Mouse (Mus musculus) embryonic facial prominence, embryonic 14.5 days (tissue): ENCODE data around the gene Crtac1. TPM values are rescaled to one million over a fixed set of nuclear protein-coding genes. Genes with fewer than 3 reads are reported as not detected.
A peak's percentile ranks its signal among the peaks of the same experiment; 100 is the strongest.

Source experiments
- ATAC-seq: fragments of 200-750 bp; cut with Nextera tagmentation; 2 replicates; pipeline ENCODE4 v1.8.0; 2017; ENCODE audit warnings: low read depth, moderate number of reproducible peaks, moderate TSS enrichment
- DNase-seq: peaks from one replicate; pipeline ENCODE4 v3.0.0-alpha.2; 2015; ENCODE audit warnings: low spot score
- H3K27ac ChIP-seq: fragments of 300-500 bp; sonication (generic); replicated peaks from 2 replicates; pipeline ENCODE4 v1.5.1; 2014; ENCODE audit warnings: low read depth, mild to moderate bottlenecking, low read length, moderate library complexity
- H3K27me3 ChIP-seq: fragments of 300-500 bp; sonication (generic); replicated peaks from 2 replicates; pipeline ENCODE4 v1.6.1; 2014; ENCODE audit warnings: low read length; ENCODE audit not compliant: control insufficient read depth, insufficient read depth
- H3K36me3 ChIP-seq: fragments of 300-500 bp; sonication (generic); 2 replicates; pipeline ENCODE4 v1.6.1; 2014; ENCODE audit warnings: low read length, mixed read lengths; ENCODE audit not compliant: control insufficient read depth, insufficient read depth
- H3K4me1 ChIP-seq: fragments of 300-500 bp; sonication (generic); 2 replicates; pipeline ENCODE4 v1.6.1; 2014; ENCODE audit warnings: antibody characterized with exemption, low read length; ENCODE audit not compliant: control insufficient read depth, insufficient read depth
- H3K4me2 ChIP-seq: fragments of 300-500 bp; sonication (generic); 2 replicates; pipeline ENCODE4 v1.6.1; 2014; ENCODE audit warnings: low read depth, mild to moderate bottlenecking, low read length, moderate library complexity, mixed read lengths
- H3K4me3 ChIP-seq: fragments of 300-500 bp; sonication (generic); 2 replicates; pipeline ENCODE4 v1.5.1; 2014; ENCODE audit warnings: low read depth, mild to moderate bottlenecking, low read length
- H3K9ac ChIP-seq: fragments of 300-500 bp; sonication (generic); 2 replicates; pipeline ENCODE4 v1.6.1; 2014; ENCODE audit warnings: low read depth, mild to moderate bottlenecking, low read length, moderate library complexity, mixed read lengths
- H3K9me3 ChIP-seq: fragments of 300-500 bp; sonication (generic); 2 replicates; pipeline ENCODE4 v1.6.1; 2016; ENCODE audit warnings: low read length; ENCODE audit not compliant: control insufficient read depth
- WGBS: fragments of 180-500 bp; shearing (Covaris S2); extraction: QIAGEN DNeasy Blood & Tissue Kit; methylation state at CpG from one replicate; pipeline ENCODE4 v1.1.7; 2014; 5-methylcytosine and 5-hydroxymethylcytosine counted together
- polyA plus RNA-seq: library from polyadenylated mRNA; unstranded; fragments of >200 nt; fragmentation: Nextera tagmentation; extraction: Ambion mirVana; gene quantifications from 2 replicates; pipeline ENCODE4 v1.2.1, GENCODE M21; 2014

Crtac1 gene
- polyA plus RNA-seq, 1 experiment from 2014 or later: 7.6 TPM

DNA sequence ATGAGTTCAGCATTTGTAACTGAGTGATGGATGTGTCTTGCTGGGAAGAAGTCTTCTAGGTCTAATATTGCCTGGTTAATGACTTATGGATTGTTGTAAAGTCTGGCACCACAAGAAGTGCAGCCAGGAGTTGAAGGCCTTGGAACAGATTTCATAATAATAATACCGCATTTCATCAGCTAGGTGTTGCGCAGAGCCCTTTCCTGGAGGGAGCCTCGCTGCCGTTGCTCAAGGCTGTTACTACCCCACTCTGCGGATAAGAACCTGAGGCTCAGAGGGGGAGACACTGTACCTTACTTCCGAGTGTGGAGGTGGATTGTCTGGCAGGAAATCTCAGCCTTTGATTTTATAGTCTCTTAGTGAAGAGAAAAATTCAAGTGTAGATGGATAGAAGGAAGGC, 154.3 kb downstream of the Crtac1 start:
- H3K9ac ChIP-seq: no peak overlapping the region
- H3K4me2 ChIP-seq: no peak overlapping the region
- H3K36me3 ChIP-seq: no peaks in the 10 kb centered on the region
- no peaks in the 10 kb centered on the region for H3K27me3 ChIP-seq
- DNase-seq (no peak), ATAC-seq (no peak)
- WGBS: 86% methylated on average over 6 of the region's 6 CpGs
- H3K27ac ChIP-seq: no peak overlapping the region
- H3K9me3 ChIP-seq: no peaks in the 10 kb centered on the region
- no peaks in the 10 kb centered on the region for H3K4me1 ChIP-seq
- no peak overlapping the region for H3K4me3 ChIP-seq

DNA sequence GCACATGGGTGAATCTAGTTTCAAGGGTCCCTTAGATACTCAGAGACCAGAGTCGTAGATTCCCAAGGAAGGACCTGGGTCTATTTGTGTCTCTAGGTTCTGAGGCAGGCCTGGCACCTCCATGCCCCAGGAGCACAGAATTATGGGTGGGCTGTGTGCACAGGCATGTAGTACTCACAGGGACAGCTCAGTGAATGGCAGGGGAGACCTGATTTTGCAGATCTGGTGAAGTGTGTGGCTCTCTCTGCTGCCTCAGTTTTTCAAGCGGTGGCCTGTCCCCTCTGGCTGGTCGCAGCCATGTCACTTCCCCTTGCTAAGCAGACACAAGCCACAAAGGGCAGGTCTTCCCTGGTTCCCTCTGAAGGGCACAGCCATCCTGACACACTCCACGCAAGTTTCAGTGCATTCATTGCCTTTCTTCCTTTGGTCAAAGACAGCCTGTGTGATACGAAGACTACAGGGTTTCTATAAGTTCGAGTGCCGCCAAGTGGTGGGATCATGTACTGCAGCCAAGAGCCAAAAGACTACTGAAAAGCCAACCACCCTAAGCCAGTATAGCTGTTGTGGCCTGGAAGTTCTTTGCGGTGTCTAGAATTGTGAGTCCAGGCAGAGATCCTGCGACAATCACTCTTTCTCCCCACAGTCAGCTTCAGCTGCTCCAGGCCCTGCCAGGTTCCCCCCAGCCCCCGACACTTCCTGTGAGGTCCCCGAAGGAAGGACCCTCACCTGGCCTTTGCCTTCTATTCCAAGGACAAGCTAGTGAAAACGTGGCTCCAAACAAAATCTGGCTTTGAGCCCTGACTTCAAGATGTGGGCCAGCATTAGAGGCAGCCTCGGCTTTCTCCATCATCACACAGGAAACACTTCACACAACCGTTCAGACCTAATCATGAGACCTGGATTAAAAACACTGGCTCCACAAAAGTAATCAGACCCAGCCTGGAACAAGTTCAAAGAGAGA, 159.3 kb downstream of the Crtac1 start:
- Histone ChIP-seq H3K9me3 (no peaks in the 10 kb centered on the region), H3K4me3 (no peak overlapping the region), H3K27me3 (no peaks in the 10 kb centered on the region; the same call in 1 of the 2 replicates), H3K4me2 (no peak overlapping the region), H3K9ac (no peak overlapping the region), H3K4me1 (no peaks in the 10 kb centered on the region), H3K36me3 (no peaks in the 10 kb centered on the region), H3K27ac (no peak overlapping the region)
- peak; percentile 45 for ATAC-seq
- DNase-seq: peak; percentile 68
- WGBS: 34% methylated on average over 14 of the region's 14 CpGs

DNA sequence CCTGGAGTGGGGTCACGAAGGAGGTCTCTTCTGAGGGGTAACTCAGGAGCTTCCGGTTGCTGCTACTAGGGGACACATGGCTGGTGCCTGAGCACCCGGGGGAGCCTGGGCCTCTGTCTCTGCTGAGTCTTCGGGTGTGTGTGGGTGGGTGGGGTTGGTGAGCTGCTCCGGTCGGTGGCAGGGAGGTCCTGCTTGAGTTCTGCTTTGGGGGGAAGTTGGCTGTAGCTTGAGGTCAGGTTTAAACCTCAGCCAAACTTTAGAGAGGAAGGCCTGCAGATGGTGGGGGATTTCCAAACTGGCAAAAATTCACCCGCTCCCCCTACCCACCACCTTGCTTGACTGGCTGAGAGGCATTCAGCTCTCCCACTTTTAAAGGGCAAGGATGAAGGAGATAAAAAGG, 160.4 kb downstream of the Crtac1 start:
- no peak overlapping the region for H3K9ac ChIP-seq
- ATAC-seq: no peak

DNA sequence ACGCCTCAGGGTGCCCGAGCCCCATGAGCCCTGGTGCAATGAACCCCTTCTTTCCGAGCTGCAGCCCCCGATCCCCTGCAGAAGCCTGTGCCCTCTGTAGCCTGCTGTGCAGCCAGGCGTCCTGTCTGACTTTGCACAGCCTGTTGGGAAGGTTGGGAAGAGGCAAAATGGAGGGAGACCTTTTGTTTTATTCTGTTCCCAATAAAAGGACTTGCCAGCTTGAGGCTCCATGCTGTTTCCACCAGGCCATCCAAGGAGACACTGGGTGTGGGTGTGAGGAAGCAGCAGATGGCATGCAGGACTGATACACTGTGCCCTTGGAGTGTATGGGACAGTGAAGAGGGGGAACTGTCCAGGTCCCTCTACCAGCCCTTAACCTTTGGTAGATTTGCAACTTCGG, 161.5 kb downstream of the Crtac1 start:
- no peak overlapping the region for H3K27ac ChIP-seq
- WGBS: 56% methylated on average over 6 of the region's 6 CpGs
- no peak overlapping the region for H3K9ac ChIP-seq
- ATAC-seq (no peak), DNase-seq (no peak)
- no peaks in the 10 kb centered on the region for H3K9me3 ChIP-seq
- H3K4me3 ChIP-seq: no peak overlapping the region
- no peak overlapping the region for H3K4me2 ChIP-seq
- no peaks in the 10 kb centered on the region for H3K4me1 ChIP-seq
- H3K27me3 ChIP-seq: no peaks in the 10 kb centered on the region; the same call in 1 of the 2 replicates
- H3K36me3 ChIP-seq: no peaks in the 10 kb centered on the region

More for the DNA sequence above, 160.4 kb downstream of the Crtac1 start:
- Histone ChIP-seq H3K36me3 (no peaks in the 10 kb centered on the region), H3K4me2 (no peak overlapping the region), H3K4me3 (no peak overlapping the region), H3K4me1 (no peaks in the 10 kb centered on the region), H3K27me3 (no peaks in the 10 kb centered on the region; the same call in 1 of the 2 replicates), H3K27ac (no peak overlapping the region), H3K9me3 (no peaks in the 10 kb centered on the region)
- WGBS: 83% methylated on average over 7 of the region's 7 CpGs
- no peak for DNase-seq

DNA sequence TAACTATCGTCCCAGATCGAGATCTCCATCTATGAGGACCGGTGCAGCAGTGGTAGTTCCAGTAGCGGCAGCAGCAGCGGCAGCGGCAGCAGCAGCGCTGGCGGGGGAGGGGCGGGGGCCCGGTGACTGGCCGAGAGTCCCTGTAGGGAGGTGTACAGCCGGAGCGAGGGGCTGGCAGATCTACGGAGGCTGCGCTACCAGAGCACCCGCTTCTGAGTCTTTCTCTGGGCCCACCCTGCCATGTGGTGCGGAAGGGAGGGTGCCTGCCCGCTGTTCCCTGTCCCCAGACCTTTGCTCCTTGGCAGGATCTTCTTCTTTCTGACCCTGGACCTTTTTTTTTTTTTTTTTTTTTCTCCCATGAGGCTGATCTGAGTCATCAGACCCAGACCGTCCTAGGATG, 163.2 kb downstream of the Crtac1 start:
- no peak overlapping the region for H3K4me3 ChIP-seq
- H3K27ac ChIP-seq: no peak overlapping the region
- 0% methylated on average over 8 of the region's 19 CpGs for WGBS

DNA sequence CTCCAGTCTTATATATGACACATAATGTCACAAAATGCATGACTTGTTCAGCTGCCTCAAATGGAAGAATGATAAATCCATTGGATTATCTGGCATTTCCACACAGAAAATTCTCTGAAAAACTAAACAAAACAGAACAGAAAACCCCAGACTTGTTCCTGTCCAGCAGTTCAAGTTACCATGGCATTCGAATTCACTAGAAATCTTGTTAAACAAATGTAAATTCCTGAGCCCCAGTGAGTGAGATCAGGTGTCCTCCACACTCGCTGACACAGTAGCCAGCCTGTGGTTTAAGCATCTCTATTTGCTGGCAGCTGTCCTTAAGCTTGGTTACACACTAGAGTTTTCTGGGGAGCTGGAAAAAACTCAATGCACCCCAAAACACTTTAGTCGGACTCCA, 168.1 kb downstream of the Crtac1 start:
- 30% methylated on average over 3 of the region's 3 CpGs for WGBS
- Histone ChIP-seq H3K27me3 (no peaks in the 10 kb centered on the region), H3K9ac (no peak overlapping the region), H3K9me3 (no peaks in the 10 kb centered on the region), H3K27ac (no peak overlapping the region), H3K4me2 (no peak overlapping the region), H3K4me3 (no peak overlapping the region), H3K36me3 (no peaks in the 10 kb centered on the region), H3K4me1 (no peaks in the 10 kb centered on the region)
- ATAC-seq (no peak), DNase-seq (peak; percentile 56)

More for the DNA sequence above, 163.2 kb downstream of the Crtac1 start:
- ATAC-seq: 0 out of 2 replicates have a peak, but pooled peaks have one; percentile 7
- Histone ChIP-seq H3K9ac (no peak overlapping the region; the same call in 1 of the 2 replicates), H3K36me3 (no peaks in the 10 kb centered on the region), H3K9me3 (no peaks in the 10 kb centered on the region), H3K4me2 (peak overlapping the region; percentile 46), H3K4me1 (no peaks in the 10 kb centered on the region), H3K27me3 (no peaks in the 10 kb centered on the region; the same call in 1 of the 2 replicates)
- DNase-seq: no peak

DNA sequence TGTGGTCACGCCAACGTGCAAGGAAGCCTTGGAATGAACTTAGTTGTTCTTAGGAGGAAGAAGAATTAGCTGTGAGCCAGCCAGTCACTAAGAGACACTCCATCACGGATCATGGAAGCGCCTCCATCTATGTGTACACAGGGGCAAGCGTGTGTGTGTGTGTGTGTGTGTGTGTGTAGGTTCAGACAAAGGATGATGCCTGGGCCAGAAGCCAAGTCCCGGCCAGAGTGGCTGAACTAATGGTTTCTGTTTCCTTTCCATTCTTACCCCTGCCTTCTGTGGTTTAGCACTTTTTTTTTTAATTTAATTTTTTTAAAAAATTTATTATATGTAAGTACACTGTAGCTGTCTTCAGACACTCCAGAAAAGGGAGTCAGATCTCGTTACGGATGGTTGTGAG, 171.1 kb downstream of the Crtac1 start:
- WGBS: 86% methylated on average over 8 of the region's 8 CpGs
- DNase-seq (no peak), ATAC-seq (no peak)
- no peak overlapping the region for H3K4me2 ChIP-seq
- H3K9me3 ChIP-seq: no peaks in the 10 kb centered on the region
- H3K4me3 ChIP-seq: no peak overlapping the region
- no peak overlapping the region for H3K9ac ChIP-seq
- H3K27me3 ChIP-seq: peaks cover 3% of the 10 kb centered on the region; the same call in 1 of the 2 replicates
- H3K4me1 ChIP-seq: peaks cover 2% of the 10 kb centered on the region; the same call in 1 of the 2 replicates
- H3K27ac ChIP-seq: no peak overlapping the region
- H3K36me3 ChIP-seq: no peaks in the 10 kb centered on the region

DNA sequence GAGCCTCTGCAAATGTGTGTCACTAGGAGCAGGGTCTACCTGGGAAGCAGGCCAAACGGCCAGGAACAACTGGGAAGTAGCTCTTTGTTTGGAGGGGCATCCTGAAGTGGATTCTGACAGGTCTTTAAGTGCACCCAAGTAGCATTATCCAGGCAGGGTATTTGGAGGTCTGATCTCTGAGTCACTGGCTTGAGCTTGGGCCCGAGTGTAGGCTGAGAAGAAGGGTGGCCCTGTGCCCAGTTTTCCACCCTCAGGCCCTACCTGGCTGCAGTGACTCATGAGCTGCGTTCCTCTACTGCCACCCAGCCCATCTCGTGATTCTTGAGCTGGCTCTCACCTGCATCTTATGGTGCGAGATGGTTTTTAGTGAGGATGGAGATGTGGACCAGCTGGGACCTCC, 173.0 kb downstream of the Crtac1 start:
- ATAC-seq (no peak), DNase-seq (no peak)
- Histone ChIP-seq H3K4me2 (no peak overlapping the region), H3K9ac (no peak overlapping the region), H3K36me3 (no peaks in the 10 kb centered on the region), H3K9me3 (no peaks in the 10 kb centered on the region), H3K4me1 (peaks cover 4% of the 10 kb centered on the region; the same call in 1 of the 2 replicates), H3K4me3 (no peak overlapping the region), H3K27ac (no peak overlapping the region), H3K27me3 (peaks cover 16% of the 10 kb centered on the region)
- WGBS: 63% methylated on average over 5 of the region's 5 CpGs
